Mouse (Mus musculus) liver, postnatal 0 days (tissue): ENCODE data around the gene Gadd45b. TPM values are rescaled to one million over a fixed set of nuclear protein-coding genes. Genes with fewer than 3 reads are reported as not detected.

Source experiments
- ATAC-seq: fragments of 200-750 bp; cut with Nextera tagmentation; 2 replicates; pipeline ENCODE4 v1.8.0; 2017; ENCODE audit warnings: mild to moderate bottlenecking, moderate library complexity
- DNase-seq: peaks from one replicate; pipeline ENCODE4 v3.0.0-alpha.2; 2016
- H3K27ac ChIP-seq: fragments of 300-500 bp; sonication (generic); 2 replicates; pipeline ENCODE4 v1.5.1; 2014; ENCODE audit warnings: antibody characterized with exemption, moderate library complexity, mild to moderate bottlenecking, low read depth
- H3K27me3 ChIP-seq: fragments of 300-500 bp; sonication (generic); 2 replicates; pipeline ENCODE4 v1.6.1; 2014; ENCODE audit warnings: low read length, control low read depth, mixed read lengths; ENCODE audit not compliant: insufficient read depth
- H3K36me3 ChIP-seq: fragments of 300-500 bp; sonication (generic); replicated peaks from 2 replicates; pipeline ENCODE4 v1.6.1; 2014; ENCODE audit warnings: mild to moderate bottlenecking, control low read depth, low read length, moderate library complexity, mixed read lengths; ENCODE audit not compliant: insufficient read depth
- H3K4me1 ChIP-seq: fragments of 300-500 bp; sonication (generic); 2 replicates; pipeline ENCODE4 v1.6.1; 2014; ENCODE audit warnings: antibody characterized with exemption, mild to moderate bottlenecking, control low read depth; ENCODE audit not compliant: insufficient read depth
- H3K4me2 ChIP-seq: fragments of 300-500 bp; sonication (generic); 2 replicates; pipeline ENCODE4 v1.6.1; 2014; ENCODE audit warnings: low read depth, mild to moderate bottlenecking, low read length, moderate library complexity, mixed read lengths
- H3K4me3 ChIP-seq: fragments of 300-500 bp; sonication (generic); 2 replicates; pipeline ENCODE4 v1.5.1; 2014; ENCODE audit warnings: low read depth, low read length
- H3K9ac ChIP-seq: fragments of 300-500 bp; sonication (generic); replicated peaks from 2 replicates; pipeline ENCODE4 v1.6.1; 2014; ENCODE audit warnings: mild to moderate bottlenecking, moderate library complexity
- H3K9me3 ChIP-seq: fragments of 300-500 bp; sonication (generic); 2 replicates; pipeline ENCODE4 v1.6.1; 2016; ENCODE audit warnings: mild to moderate bottlenecking, control low read depth, low read length, mixed read lengths
- CTCF ChIP-seq: sonication (generic); IDR thresholded peaks from 2 replicates; pipeline ENCODE4 v1.5.1; 2016; ENCODE audit warnings: antibody characterized with exemption, low read depth
- EP300 ChIP-seq: IDR thresholded peaks from 2 replicates; pipeline ENCODE4 v1.6.1; 2016; ENCODE audit warnings: antibody characterized with exemption, low read depth, mild to moderate bottlenecking
- WGBS: fragments of 180-500 bp; shearing (Covaris S2); extraction: QIAGEN DNeasy Blood & Tissue Kit; methylation state at CpG from one replicate; pipeline ENCODE4 v1.1.7; 2014; ENCODE audit not compliant: insufficient replicate concordance; 5-methylcytosine and 5-hydroxymethylcytosine counted together
- polyA plus RNA-seq: library from polyadenylated mRNA; unstranded; fragments of >200 nt; fragmentation: Nextera tagmentation; extraction: Ambion mirVana; gene quantifications from 2 replicates; pipeline ENCODE4 v1.2.1, GENCODE M21; 2015

Gene Gadd45b
- polyA plus RNA-seq, 1 experiment from 2014 or later, result 18.7 TPM

DNA sequence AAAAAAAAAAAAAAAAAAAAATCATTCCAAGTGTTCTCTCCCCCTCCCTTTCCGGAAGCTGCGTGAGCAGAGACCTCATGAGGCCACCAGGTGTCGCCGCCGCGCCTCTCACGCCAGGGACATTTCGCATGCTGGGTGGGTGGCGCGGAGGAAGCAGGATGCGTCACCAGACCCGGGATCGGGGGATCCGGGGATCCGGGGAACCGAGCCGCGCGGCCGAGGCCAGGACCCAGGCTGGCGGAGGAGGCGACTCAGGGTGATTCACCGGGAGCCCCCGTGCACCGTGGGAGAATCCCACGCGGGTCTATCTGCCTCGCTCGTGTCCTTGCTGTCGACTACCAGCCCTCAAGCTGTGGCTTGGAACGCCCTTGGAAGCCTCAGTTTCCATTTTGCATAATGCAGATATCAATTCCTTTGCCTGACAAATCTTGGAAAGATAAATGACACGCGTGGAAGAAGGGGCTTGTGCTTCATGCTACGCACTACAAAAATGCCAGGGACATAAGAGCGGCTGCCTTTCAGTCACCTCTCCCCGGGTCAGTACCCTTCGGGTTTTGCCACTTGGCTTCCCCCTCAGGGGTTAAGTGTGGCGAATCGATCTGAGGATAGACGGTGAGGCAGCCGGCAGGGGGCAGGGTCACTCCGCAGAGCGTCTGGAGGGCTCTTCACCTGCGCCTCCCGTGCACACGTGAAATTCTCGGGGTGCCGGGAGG lies 1.1 kb upstream of the Gadd45b start:
- Histone ChIP-seq H3K9ac (peak overlapping the region; percentile 65), H3K27ac (peak overlapping the region; percentile 88), H3K9me3 (no peaks in the 10 kb centered on the region), H3K4me1 (peaks cover 42% of the 10 kb centered on the region), H3K36me3 (no peaks in the 10 kb centered on the region), H3K27me3 (peaks cover 35% of the 10 kb centered on the region), H3K4me3 (peak overlapping the region; percentile 75), H3K4me2 (peak overlapping the region; percentile 92)
- TF ChIP-seq CTCF (peak; percentile 92), EP300 (no peak)
- under 1% methylated on average over 46 of the region's 48 CpGs for WGBS
- peak; percentile 91 for DNase-seq
- peak; percentile 53 for ATAC-seq

DNA sequence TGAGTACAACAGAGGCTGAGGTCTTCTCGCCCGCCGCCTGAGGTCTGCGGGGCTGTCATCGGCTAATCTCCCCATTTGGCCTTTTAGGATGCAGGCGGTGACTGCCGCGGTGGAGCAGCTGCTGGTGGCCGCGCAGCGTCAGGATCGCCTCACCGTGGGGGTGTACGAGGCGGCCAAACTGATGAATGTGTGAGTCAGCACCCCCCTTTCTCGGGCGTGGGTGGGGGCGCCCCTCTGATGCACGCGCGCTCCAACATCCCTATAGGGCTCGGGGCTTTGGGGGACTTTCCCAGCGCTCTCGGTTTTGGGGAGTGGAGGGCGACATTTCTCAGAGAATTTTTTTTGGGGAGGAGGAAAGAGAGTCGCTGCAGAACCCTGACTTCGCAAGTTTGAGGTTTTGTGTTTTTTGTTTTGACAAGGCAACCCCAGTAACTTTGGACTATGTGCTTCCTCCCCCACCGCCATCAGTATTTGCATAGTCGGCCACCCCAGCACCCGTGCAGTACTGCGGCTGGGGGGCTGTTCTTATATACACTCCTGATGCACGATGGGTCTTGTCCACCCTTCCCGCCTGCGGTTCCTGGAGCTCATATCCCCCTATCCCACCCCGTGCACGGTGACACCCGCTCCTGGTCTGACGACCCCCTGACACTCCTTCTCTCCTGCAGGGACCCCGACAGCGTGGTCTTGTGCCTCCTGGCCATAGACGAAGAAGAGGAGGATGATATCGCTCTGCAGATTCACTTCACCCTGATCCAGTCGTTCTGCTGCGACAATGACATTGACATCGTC lies 684 bp downstream of the Gadd45b start:
- 2% methylated on average over 44 of the region's 45 CpGs for WGBS
- Histone ChIP-seq H3K27me3 (peaks cover 41% of the 10 kb centered on the region), H3K4me2 (peak overlapping the region; percentile 92), H3K9ac (peak overlapping the region; percentile 85), H3K27ac (peak overlapping the region; percentile 64), H3K36me3 (no peaks in the 10 kb centered on the region), H3K9me3 (no peaks in the 10 kb centered on the region), H3K4me1 (peaks cover 57% of the 10 kb centered on the region), H3K4me3 (peak overlapping the region; percentile 75)
- DNase-seq, result peak; percentile 51
- TF ChIP-seq CTCF, result no peak
- no peak for TF ChIP-seq EP300
- ATAC-seq, result peak; percentile 1; the same call in 1 of the 2 replicates

DNA sequence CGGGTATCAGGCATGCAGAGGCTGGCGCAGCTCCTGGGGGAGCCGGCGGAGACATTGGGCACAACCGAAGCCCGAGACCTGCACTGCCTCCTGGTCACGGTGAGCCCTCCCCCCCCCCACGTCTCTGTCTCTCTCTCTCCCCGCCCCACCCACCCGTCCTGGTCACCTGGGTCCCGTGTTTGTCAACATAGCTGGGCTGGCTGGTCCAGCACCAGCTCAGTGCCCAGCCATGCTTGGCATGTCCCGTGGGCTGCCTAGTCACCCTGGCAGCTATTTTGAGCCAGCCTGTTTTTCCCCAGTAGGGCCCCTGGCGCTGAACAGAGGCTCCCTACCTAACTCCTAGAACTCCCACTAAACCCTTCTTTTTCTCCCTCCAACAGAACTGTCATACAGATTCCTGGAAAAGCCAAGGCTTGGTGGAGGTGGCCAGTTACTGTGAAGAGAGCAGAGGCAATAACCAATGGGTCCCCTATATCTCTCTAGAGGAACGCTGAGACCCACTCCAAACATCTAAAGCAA lies 1.3 kb downstream of the Gadd45b start:
- H3K9ac ChIP-seq, result peak overlapping the region; percentile 85
- H3K36me3 ChIP-seq, result no peaks in the 10 kb centered on the region
- no peak for ATAC-seq
- H3K9me3 ChIP-seq, result no peaks in the 10 kb centered on the region
- no peak for DNase-seq
- peak overlapping the region; percentile 92 for H3K4me2 ChIP-seq
- peak overlapping the region; percentile 75 for H3K4me3 ChIP-seq
- peaks cover 43% of the 10 kb centered on the region for H3K27me3 ChIP-seq
- H3K27ac ChIP-seq, result no peak overlapping the region
- TF ChIP-seq CTCF (no peak), EP300 (no peak)
- 16% methylated on average over 12 of the region's 14 CpGs for WGBS
- H3K4me1 ChIP-seq, result peaks cover 60% of the 10 kb centered on the region

DNA sequence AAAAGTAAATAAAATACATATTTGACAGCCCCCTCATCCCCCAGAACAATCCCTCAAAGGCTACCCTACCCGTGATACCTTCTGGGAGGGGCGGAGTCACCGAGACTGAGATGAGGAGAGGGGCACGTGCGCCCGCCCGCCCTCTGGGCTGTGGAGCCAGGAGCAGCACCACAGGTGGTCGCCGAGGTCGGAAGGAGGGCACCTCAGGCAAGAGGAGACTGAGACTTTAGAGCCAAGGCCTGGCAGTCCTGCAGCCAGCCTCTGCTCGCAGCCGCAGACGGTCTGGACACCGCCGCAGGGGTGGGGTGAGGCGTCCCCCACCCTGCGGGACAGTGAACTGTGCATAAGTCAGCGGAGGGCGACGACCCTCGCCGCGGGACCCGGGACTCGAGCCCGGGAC lies 1.8 kb downstream of the Gadd45b start:
- TF ChIP-seq EP300, result no peak
- TF ChIP-seq CTCF, result no peak
- 9% methylated on average over 26 of the region's 26 CpGs for WGBS
- H3K36me3 ChIP-seq, result no peaks in the 10 kb centered on the region
- H3K4me3 ChIP-seq, result peak overlapping the region; percentile 75
- H3K4me1 ChIP-seq, result peaks cover 65% of the 10 kb centered on the region
- no peaks in the 10 kb centered on the region for H3K9me3 ChIP-seq
- H3K4me2 ChIP-seq, result peak overlapping the region; percentile 92
- no peak overlapping the region for H3K27ac ChIP-seq
- peak overlapping the region; percentile 85 for H3K9ac ChIP-seq
- ATAC-seq, result no peak
- H3K27me3 ChIP-seq, result peaks cover 48% of the 10 kb centered on the region
- no peak for DNase-seq

DNA sequence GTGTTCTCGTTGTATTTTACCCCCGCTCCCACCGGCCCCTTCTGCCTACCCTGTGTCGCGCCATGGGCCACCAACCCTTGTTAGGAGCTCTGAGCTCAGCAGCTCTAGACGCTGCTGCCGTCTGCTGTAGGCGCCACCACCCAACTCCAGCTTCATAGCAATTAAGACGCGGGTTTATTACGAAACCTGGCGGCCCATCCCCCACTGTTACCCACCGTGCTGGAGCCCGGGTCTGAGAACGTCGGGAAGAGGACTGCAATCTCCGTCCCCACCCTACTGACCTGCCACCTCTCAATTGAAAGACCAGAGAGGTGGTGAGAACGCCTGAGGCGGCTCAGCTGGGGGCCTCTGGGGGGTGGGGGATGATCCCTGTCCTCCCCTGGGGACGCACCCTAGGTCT lies 2.3 kb downstream of the Gadd45b start:
- Histone ChIP-seq H3K4me1 (peaks cover 70% of the 10 kb centered on the region), H3K4me3 (peak overlapping the region; percentile 75), H3K4me2 (peak overlapping the region; percentile 92), H3K27me3 (peaks cover 49% of the 10 kb centered on the region), H3K9ac (peak overlapping the region; percentile 85), H3K36me3 (no peaks in the 10 kb centered on the region), H3K9me3 (no peaks in the 10 kb centered on the region), H3K27ac (peak overlapping the region; percentile 66; the same call in 1 of the 2 replicates)
- DNase-seq (peak; percentile 55), ATAC-seq (no peak)
- TF ChIP-seq CTCF (no peak), EP300 (no peak)
- 3% methylated on average over 20 of the region's 20 CpGs for WGBS

DNA sequence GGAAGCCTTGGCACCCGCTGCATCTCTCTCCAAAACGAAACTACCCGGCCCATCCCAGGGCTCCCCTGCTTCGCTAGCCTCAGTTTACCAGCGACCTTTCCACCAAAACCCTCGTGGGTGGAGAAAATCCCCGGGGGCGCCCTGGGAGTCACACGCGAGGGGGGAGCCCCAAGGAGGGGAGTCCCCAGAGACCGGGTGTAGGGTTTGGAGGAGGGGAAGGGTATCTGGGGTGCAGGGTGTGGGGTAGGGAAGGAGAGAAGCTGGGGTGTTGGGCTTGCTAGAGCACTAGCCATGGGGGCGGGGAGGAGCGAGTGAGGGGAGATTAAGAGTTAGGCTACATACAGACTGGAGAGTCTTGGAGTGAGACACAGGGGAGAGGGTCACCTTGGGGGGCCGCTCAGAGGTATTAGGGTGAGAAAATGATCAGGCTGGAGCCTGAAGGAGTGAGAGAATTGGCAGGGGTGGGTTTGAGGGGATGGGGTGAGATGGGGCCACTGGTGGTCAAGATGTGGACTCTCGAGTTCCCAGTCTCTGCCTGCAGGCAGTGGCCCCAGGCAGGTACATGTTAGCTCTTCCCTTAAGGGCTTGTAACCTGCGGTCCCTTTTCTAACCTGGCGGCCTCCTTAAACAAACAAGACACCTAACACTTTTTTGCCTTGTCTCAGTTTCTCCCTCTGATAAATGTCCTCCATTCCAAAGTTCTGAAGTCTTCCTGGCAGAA lies 3.0 kb downstream of the Gadd45b start:
- Histone ChIP-seq H3K4me3 (peak overlapping the region; percentile 75), H3K4me1 (peaks cover 73% of the 10 kb centered on the region), H3K4me2 (peak overlapping the region; percentile 92), H3K27me3 (peaks cover 49% of the 10 kb centered on the region), H3K9ac (peak overlapping the region; percentile 85), H3K27ac (peak overlapping the region; percentile 66), H3K36me3 (no peaks in the 10 kb centered on the region), H3K9me3 (no peaks in the 10 kb centered on the region)
- 3% methylated on average over 17 of the region's 17 CpGs for WGBS
- no peak for ATAC-seq
- TF ChIP-seq EP300 (no peak), CTCF (no peak)
- no peak for DNase-seq
